ENCODE assay signal across 25 mouse cellular contexts in the genomic region with DNA sequence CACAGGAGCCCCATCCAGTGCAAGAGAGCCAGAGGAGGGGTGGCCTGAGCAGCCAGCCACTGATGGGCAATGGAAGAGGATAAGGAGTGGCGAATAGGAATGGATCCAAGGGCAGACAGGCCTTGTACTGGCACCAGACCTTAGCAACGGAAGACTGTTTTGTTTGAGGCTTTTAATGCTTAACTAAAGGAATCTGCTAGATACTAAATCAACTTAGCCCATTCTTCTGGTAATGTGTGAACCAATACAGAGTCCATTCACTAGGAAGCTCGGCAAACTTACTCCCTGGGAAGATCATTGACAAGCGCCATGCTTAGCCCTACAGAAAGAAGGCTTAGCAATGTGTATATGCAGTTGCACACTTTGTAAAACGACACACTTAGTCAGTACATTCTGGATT.
DNase-seq lines count a peak whose midpoint lies in the region; ATAC-seq and TF ChIP-seq lines count a peak whose summit lies in the region.
"Had no signal": no experiment of that assay in that cellular context is flagged by ENCODE, and none has a peak within 500 bp of the region (broad histone marks: within the 10 kb centered on the region; RNA-seq: fewer than 3 reads in every experiment).

No protein-coding gene starts in this region.

- peak; percentile 15 for DNase-seq in heart, adult 11 months
- no peak for DNase-seq in heart, adult 18-20 months
- DNase-seq in kidney, adult 8-10 months = peak; percentile 17 to 26
- no peak for DNase-seq in kidney, postnatal 14 days
- DNase-seq in kidney, postnatal 0 days (ENCODE audit: low spot score) = no peak
- no peak for DNase-seq in kidney, postnatal 25 days
- DNase-seq: adrenal gland, postnatal 10 days; cerebellum, adult 11 months; cerebellum, adult 2 months; cerebellum, adult 9-11 months; cerebellum, postnatal 25 days; forebrain, postnatal 0 days; gastrocnemius, adult 2 months; gastrocnemius, postnatal 14 days; heart, adult 2 months; heart, postnatal 14 days; heart, postnatal 4 days had no signal

- H3K4me3 ChIP-seq in kidney, postnatal 0 days (replicated peaks; ENCODE audit: low read depth, low read length) = no peak overlapping the region
- H3K4me3 ChIP-seq: embryonic facial prominence, embryonic 12.5 days; embryonic facial prominence, embryonic 15.5 days; gastrocnemius, adult 2 months; heart, adult 2 months; heart, embryonic 10.5 days; heart, embryonic 13.5 days; hindbrain, embryonic 12.5 days; hindbrain, embryonic 15.5 days had no signal

- no peak overlapping the region for H3K4me2 ChIP-seq in kidney, postnatal 0 days (ENCODE audit: low read length)
- H3K4me2 ChIP-seq: embryonic facial prominence, embryonic 12.5 days; embryonic facial prominence, embryonic 15.5 days; heart, embryonic 13.5 days; hindbrain, embryonic 12.5 days; hindbrain, embryonic 15.5 days had no signal

- H3K9ac ChIP-seq in kidney, postnatal 0 days (ENCODE audit: low read depth, low read length) = no peak overlapping the region
- H3K9ac ChIP-seq: embryonic facial prominence, embryonic 12.5 days; embryonic facial prominence, embryonic 15.5 days; forebrain, postnatal 0 days; heart, embryonic 13.5 days; hindbrain, embryonic 12.5 days; hindbrain, embryonic 15.5 days had no signal

- TF ChIP-seq CTCF in kidney, postnatal 0 days (IDR thresholded peaks at IDR 0.05; ENCODE audit: low read depth) = no peak

- WGBS in kidney, postnatal 0 days = 73% methylated on average over 5 of the region's 5 CpGs

- H3K27ac ChIP-seq in kidney, postnatal 0 days = peak overlapping the region; percentile 31; the same call in 1 of the 2 replicates
- H3K27ac ChIP-seq: embryonic facial prominence, embryonic 12.5 days; embryonic facial prominence, embryonic 15.5 days; gastrocnemius, adult 2 months; heart, adult 2 months; heart, embryonic 10.5 days; heart, embryonic 13.5 days; hindbrain, embryonic 12.5 days; hindbrain, embryonic 15.5 days had no signal

- 0 out of 2 replicates have a peak, but pooled peaks cover 2% of the 10 kb centered on the region for H3K4me1 ChIP-seq in kidney, postnatal 0 days (replicated peaks; ENCODE audit: insufficient read depth, low read length)
- H3K4me1 ChIP-seq: embryonic facial prominence, embryonic 12.5 days; embryonic facial prominence, embryonic 15.5 days; heart, embryonic 10.5 days; heart, embryonic 13.5 days; hindbrain, embryonic 12.5 days; hindbrain, embryonic 15.5 days had no signal

- 0 out of 2 replicates have a peak, but pooled peaks have one; percentile 40 for ATAC-seq in kidney, postnatal 0 days (replicated peaks; ENCODE audit: low FRiP score, low read depth)
- no peak for ATAC-seq in cerebellum, adult (ENCODE audit: insufficient number of reproducible peaks, low FRiP score, low TSS enrichment)
- ATAC-seq: forebrain, embryonic 14.5 days; forebrain, postnatal 0 days had no signal

- H3K27me3 ChIP-seq in kidney, postnatal 0 days (ENCODE audit: insufficient read depth, low read length) = no peaks in the 10 kb centered on the region
- H3K27me3 ChIP-seq: embryonic facial prominence, embryonic 12.5 days; embryonic facial prominence, embryonic 15.5 days; heart, embryonic 13.5 days; hindbrain, embryonic 12.5 days; hindbrain, embryonic 15.5 days had no signal

- no peaks in the 10 kb centered on the region for H3K9me3 ChIP-seq in kidney, postnatal 0 days (replicated peaks; ENCODE audit: low read length)
- H3K9me3 ChIP-seq: embryonic facial prominence, embryonic 12.5 days; embryonic facial prominence, embryonic 15.5 days; heart, embryonic 10.5 days; heart, embryonic 13.5 days; hindbrain, embryonic 12.5 days; hindbrain, embryonic 15.5 days had no signal

- H3K36me3 ChIP-seq in kidney, postnatal 0 days (ENCODE audit: insufficient read depth, low read length) = no peaks in the 10 kb centered on the region
- H3K36me3 ChIP-seq: embryonic facial prominence, embryonic 12.5 days; embryonic facial prominence, embryonic 15.5 days; heart, embryonic 10.5 days; heart, embryonic 13.5 days; hindbrain, embryonic 12.5 days; hindbrain, embryonic 15.5 days had no signal

Comparison
In these comparisons a context has a peak if more than half of its experiments do, and no peak if none do; other contexts are left out.
1. DNase-seq: peak in heart, adult 11 months (single experiment) and kidney, adult 8-10 months (2 of 2); none in heart, adult 18-20 months (0 of 2), kidney, postnatal 14 days (single experiment), kidney, postnatal 0 days (single experiment) and kidney, postnatal 25 days (0 of 2).